Mouse (Mus musculus) stomach, embryonic 16.5 days (tissue): ENCODE data around the gene 4430402I18Rik. TPM values are rescaled to one million over a fixed set of nuclear protein-coding genes. Genes with fewer than 3 reads are reported as not detected.

ENCODE experiments used
- polyA plus RNA-seq: library from polyadenylated mRNA; unstranded; fragments of >200 nt; fragmentation: Nextera tagmentation; extraction: Ambion mirVana; gene quantifications from 2 replicates; pipeline ENCODE4 v1.2.1, GENCODE M21; 2015

Gene 4430402I18Rik
- polyA plus RNA-seq, 1 experiment from 2014 or later: 0.74 TPM

Other genes with a start within 250 kb of the 4430402I18Rik start
- gene Slc1a1, start 132.8 kb downstream of the 4430402I18Rik start, polyA plus RNA-seq: 0.50 and 0.56 TPM in 2 replicates
- gene Plpp6, start 3.8 kb downstream of the 4430402I18Rik start, polyA plus RNA-seq: 7.6 TPM in 2 replicates
- gene Cdc37l1, start 22.6 kb upstream of the 4430402I18Rik start, polyA plus RNA-seq: 34.8 and 38.4 TPM in 2 replicates
- gene Ak3, start 80.2 kb upstream of the 4430402I18Rik start, polyA plus RNA-seq: 118 and 125 TPM in 2 replicates
- 53.3 and 53.5 TPM in 2 replicates for gene Rcl1, start 133.6 kb upstream of the 4430402I18Rik start, polyA plus RNA-seq